Mouse (Mus musculus) urinary bladder, postnatal 4 days (tissue): ENCODE data around the gene Strap.

Experiments used
- DNase-seq, 2 experiments: peaks; one replicate each; pipeline ENCODE4 v3.0.0; 2021 to 2022; ENCODE audit warnings: low spot score in 2 of 2

Gene Strap

GRCm38 (mm10) chr6:137722220-137722931 is 12.5 kb upstream of the Strap start:
- no peak for DNase-seq

DNA sequence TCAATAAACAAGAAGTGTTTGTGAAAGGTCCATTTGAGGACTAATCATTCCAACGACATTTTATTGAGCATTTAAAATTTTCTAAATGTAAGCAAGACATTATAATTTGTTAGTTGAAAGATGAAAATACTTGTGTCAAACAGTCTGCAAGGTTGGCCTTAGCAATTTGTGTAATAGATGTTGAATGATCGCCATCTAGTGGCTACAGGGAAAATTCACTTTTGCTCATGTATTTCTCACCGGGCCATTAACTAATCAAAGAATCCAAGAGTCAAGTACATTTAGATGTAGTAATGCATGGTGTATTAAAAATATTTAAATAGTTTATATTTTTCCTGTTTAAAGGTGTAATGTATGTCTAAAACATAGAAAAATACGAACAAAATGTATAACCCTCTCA is 11.0 kb upstream of the Strap start:
- no peak for DNase-seq

DNA sequence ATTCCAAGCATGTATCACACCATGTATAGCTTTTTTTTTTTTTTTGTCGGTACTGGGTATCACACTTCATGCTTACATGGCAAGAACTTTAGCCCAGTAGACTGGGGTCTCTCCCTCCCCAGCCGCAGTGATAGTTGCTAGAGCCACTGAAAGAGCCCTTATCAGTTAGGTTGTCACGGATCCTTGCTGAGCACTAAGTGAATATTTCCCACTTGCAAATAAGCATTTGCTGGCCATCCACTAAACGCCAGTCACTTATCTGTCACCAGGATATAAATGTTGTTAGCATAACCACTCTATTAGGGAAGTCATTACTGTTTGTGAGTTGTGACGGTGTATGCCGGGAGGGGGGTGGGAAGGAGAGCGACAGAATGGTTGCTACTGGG is 425 bp upstream of the Strap start:
- DNase-seq: no peak

GRCm38 (mm10) chr6:137735671-137736238 is 877 bp downstream of the Strap start:
- no peak for DNase-seq

- DNase-seq: no peak
Observed at GRCm38 (mm10) chr6:137740972-137741371, 6.1 kb downstream of the Strap start.

DNA sequence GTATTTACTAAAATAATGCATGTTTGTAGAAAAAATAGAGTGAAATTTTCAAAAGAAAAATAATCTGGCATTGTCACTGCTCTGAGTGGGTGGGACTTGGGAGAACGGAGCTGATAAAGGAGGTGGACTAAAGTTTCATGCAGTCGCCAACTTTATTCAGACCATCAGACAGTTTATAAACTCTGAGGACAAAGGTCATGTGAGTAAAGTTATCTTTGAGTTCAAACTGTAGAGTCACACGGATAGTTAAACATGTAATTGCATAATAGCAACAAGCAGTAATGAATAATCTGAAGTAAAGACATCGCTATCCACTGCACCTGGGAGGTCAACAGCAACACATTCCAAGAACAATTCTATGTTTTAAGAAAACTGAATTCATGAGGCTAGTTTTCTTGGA is 9.8 kb downstream of the Strap start:
- DNase-seq: no peak

GRCm38 (mm10) chr6:137747174-137747928 is 12.5 kb downstream of the Strap start:
- no peak for DNase-seq

- DNase-seq: no peak
Observed at GRCm38 (mm10) chr6:137751551-137752274, 16.8 kb downstream of the Strap start.

GRCm38 (mm10) chr6:137752275-137752655 is 17.4 kb downstream of the Strap start:
- no peak for DNase-seq

DNA sequence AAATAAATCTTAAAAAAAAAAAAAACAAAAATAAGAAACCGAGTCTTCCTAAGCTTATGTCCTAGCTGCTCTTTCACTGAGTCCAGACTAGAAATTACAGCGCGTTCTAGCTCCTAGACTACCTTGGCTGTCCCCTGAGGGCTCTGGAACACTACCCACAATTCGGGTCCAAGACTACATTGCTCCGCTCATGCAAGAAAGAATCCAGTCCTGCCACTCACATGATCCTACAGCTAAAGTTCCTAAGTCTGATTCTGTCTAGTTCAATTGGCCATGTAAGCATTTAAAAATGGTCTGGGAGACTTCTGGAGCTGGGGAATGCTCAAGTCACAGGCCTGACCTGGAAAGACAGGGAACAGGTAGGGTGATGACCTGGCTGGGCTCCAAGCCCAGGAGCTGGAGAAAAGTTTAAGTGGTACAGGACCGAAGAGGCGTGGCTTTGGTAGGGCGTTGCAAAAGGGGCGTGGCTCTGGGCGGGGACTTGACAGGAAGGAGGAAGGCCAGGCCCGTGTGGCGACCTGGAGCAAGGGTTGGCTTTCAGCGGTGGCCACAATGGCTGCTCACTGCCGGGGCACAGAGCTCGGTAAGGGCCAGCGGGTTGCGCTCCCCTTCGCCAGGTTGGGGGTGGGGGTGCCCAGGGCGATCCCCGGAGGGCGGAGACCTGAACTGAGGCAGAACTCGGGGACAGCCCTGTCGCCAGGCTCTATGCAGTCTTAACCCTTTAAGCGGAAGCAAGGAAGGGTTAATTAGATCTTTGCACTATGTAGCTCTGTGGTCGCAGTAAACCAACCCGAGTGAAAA is 19.4 kb downstream of the Strap start, which contains the start of gene Dera:
Gene Dera (plus strand): TSS at position 491 of the 801 bp plus-strand sequence.
- peak; percentile 74 to 91 for DNase-seq

- DNase-seq: no peak
Observed at GRCm38 (mm10) chr6:137754857-137755232, 20.0 kb downstream of the Strap start.

DNA sequence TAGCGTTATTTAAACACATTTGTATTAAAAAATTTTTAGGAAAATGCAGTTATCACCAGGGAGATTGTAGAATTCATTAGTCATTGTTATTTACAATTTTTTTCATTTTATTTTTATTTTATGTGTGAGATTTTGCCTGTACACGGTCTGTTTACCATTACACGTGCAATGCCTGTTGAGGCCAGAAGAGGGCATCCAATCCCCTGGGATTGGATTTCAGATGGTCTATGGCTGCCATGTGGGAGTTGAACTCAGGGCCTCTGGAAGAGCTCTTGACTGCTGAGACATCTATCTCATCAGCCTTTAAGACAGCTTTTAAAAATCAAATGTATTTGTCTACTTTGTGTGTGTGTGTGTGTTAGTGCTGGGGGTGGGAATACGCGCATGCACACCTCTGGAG is 21.4 kb downstream of the Strap start:
- DNase-seq: no peak

GRCm38 (mm10) chr6:137757891-137758290 is 23.0 kb downstream of the Strap start:
- peak in 1 of 2 experiments; percentile 29 for DNase-seq

DNA sequence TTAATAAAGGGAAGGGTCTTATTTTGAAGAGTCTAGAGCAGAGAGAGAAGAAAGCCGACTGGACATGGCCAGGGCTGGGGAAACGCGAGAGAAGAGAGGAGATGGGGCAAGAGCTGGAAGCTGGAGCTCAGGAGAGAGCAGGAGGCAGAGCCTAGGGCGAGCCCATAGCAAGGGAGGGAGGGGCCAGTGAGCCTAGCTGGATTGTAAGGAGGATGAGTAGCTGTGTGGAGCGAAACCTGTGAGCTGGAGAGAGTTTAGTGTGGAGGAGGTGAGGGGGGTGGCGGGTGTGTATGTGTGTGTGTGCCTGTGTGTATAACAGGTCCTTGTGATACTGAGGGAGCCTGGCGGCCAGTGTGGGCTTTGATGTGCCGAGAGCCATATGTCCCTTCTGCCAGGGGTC is 24.8 kb downstream of the Strap start:
- DNase-seq: peak in 1 of 2 experiments; percentile 57

DNA sequence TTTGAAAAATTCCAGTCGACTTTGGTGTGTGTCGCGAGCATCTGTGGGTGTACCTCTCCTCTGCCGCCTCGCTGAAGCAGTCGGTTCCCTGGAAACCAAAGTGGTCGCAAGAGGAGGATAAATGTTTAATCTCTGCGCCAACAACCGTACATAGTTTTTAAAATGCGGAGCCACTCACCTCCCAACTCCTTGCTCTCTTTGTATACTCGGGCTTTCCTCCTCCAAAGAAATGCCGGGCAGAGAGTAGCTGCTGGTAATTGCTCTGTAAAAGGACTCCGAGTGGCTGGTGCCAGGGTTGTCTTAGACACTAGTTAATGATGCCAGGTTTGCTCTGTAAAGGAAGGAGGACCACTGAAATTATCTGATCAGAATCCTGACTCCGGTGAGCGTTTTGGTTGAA is 26.1 kb downstream of the Strap start:
- peak in 1 of 2 experiments; percentile 42 for DNase-seq

DNA sequence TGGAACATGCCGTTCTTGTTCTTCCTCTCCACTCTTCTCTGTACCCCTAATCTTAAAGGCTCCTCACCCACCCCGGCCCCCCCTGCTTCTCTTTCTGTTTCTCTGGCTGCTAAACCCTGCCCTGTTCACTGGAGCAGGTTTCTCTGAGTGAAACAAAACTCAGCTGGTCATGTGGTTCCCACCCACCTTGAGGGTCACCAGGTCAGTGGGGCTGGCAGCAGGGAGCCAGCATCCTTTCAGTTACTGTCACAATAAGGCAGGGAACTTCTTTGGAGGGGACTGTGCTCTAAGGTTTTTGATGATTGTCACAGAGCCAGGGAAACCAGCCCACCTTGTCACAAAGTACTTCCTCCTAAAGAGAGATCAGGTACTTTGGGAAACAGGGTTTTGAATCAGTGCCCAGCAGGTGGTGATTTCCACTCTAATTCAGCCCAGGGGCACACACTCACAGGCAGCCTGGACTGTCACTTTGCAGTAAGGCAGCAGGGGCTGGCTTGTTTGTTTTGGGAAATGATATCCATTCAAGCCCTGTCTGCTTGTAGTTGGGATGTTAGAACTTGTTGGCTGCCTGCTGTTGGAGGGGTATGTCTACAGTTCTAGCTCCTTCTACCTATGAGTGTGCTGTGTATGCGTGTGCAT is 29.8 kb downstream of the Strap start:
- peak in 1 of 2 experiments; percentile 54 for DNase-seq

DNA sequence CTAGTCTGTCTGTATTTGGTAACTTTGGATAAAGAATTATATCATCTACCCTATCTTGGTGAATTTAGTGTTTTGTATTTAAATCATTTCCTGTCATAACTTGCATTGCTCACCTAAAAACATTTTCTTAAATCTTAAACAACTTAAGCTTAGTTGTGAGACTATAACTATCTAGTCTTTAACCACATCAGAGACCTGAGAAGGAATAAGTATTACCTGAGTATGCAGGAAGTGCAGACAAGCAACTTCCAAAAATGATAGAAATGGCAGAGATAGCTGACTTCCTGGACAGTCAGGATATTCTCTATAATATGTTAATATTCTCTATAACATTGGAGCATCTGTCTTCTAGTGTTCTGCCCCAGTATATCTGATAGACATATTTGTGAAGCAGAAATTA is 31.3 kb downstream of the Strap start:
- DNase-seq: no peak

DNA sequence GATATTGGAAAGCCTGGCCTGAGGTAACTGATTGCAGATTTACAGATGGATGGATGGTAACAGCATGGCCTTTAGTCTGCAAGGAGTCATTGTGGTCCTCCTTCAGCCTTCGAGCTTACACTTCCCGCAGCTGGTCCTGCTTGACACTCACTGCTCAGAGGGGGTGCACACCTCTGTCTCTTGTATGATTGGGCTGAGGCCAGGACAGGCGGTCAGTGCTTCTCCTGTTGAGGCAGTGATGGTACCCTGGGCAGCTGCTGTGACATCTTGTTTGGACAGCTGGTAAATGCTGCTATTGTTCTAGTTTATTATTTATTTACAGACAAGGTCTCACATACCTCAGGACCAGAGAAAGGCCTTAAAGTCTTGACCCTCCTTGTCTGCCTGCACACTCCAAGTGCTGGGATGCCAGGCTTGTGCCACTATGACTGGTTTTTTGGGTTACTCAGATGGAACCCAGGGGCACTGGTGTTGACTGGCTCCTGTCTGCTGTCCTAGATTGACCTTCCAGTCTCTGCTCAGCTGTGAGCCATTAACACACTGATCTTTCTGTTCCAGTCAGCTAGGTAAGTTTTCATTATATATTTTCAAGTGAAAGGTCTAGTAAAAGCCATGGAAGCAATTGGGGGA is 36.9 kb downstream of the Strap start:
- peak in 1 of 2 experiments; percentile 33 for DNase-seq

DNA sequence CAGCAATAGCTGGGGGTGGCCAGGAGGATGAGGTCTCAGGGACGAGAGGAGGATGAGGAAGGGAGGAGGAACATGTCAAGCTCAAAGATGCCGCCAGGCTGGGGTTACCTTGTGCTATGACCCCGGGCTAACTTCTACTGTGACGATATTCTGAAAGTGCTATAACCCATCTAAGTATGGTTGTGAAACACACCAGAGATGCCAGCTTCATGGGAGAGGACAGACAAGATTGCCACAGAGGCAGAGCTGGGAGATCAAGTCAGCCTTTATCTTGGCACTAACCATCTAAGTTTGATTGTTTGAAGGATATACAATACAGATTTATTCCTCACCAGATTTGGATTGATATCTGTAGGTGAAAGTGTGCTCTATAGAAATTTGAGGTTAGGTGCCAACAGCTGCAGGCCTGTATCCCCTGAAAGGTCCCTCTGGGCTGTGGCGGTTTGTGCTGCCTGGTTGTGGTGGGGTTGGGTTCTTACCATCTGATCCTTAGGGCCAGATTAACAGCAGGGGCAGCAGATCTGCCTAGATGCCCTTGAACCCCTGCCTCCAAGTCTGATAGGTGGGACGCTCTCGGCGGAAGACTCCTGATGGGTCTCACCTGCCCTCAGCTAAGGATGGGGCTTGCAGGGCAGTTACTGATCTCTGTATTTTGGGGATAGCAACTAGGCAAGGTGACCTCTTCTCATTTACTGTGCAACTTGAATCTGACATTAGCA is 38.2 kb downstream of the Strap start:
- DNase-seq: peak in 1 of 2 experiments; percentile 40

- peak in 1 of 2 experiments; percentile 16 for DNase-seq
Observed at GRCm38 (mm10) chr6:137773637-137774028, 38.8 kb downstream of the Strap start.
